Mouse (Mus musculus) kidney, adult 2 months (tissue): ENCODE data around the gene Abl1.

ENCODE experiments used
- CTCF ChIP-seq: fragments of 200-500 bp; conservative IDR thresholded peaks from 2 replicates; pipeline ENCODE4 v1.5.1; 2011; ENCODE audit warnings: low read depth, mild to moderate bottlenecking, control low read depth, low read length, moderate library complexity, mixed read lengths; ENCODE audit not compliant: insufficient read depth, insufficient read length
- POLR2A ChIP-seq: fragments of 200-500 bp; IDR thresholded peaks from one replicate; pipeline ENCODE4 v1.6.1; 2011; ENCODE audit warnings: low read depth, low read length, control low read depth

DNA sequence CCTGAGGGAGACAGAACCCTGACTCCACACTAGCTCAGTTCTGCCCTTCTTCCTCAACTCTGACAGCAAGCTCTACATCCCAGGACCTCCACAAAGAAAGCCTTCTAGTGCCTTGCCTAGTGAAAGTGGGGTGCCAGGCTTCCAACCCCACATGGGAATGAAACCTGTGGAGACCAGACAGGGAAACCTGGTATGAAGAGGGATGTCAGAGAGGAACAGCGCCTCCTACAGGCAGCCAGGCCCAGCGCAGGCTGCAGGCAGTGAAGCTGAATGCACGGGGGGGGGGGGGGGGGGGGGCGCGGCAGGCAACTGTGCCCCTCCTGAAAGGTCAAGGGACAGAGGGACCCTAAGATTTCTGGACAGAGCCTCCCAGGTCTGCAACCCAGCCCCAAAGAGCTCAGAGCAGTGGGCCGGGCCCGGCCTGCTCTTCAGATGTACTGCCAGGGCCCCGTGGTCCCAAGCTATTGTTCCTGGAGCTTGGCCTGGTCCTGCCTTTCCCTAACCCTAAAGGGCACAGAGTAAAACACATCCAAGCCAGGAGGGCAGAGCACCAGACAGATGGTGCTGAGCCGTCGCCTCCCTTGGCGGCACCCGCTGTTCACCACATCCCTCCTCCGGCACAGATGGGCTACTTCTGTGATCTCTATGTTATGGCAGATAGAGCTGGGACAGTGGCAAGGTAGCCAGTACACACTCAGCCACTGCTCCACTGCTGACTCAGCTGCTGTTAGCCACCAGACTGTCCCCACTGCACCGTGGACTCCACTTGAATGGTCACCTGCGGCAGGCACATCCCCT, 136.0 kb downstream of the Abl1 start:
- TF ChIP-seq CTCF (peak; percentile 44), POLR2A (no peak)
